Mouse (Mus musculus) naive thymus-derived CD4-positive, alpha-beta T cell, adult 2 months (primary cell): ENCODE measurements around the gene Pip5kl1.

Experiments
- DNase-seq: peaks from one replicate; pipeline ENCODE4 v3.0.0-alpha.2; 2011; ENCODE audit warnings: low read depth

Gene Pip5kl1

GRCm38 (mm10) chr2:32585149-32585714, 10.6 kb downstream of the Pip5kl1 start:
- peak; percentile 20 for DNase-seq

- DNase-seq: peak; percentile 97
Observed at GRCm38 (mm10) chr2:32586871-32587351, 12.3 kb downstream of the Pip5kl1 start, which contains the start of gene St6galnac4. Gene St6galnac4, plus strand, starts transcription at chr2:32587095.

- peak; percentile 73 for DNase-seq
Observed at GRCm38 (mm10) chr2:32587731-32588321, 13.2 kb downstream of the Pip5kl1 start.

- DNase-seq: no peak
Observed at GRCm38 (mm10) chr2:32589213-32589795, 14.7 kb downstream of the Pip5kl1 start.

- no peak for DNase-seq
Observed at GRCm38 (mm10) chr2:32590224-32590623, 15.6 kb downstream of the Pip5kl1 start.

GRCm38 (mm10) chr2:32591249-32591648, 16.7 kb downstream of the Pip5kl1 start:
- DNase-seq: no peak

- DNase-seq: no peak
Observed at GRCm38 (mm10) chr2:32596725-32597124, 22.1 kb downstream of the Pip5kl1 start.

- DNase-seq: no peak
Observed at GRCm38 (mm10) chr2:32597248-32597647, 22.7 kb downstream of the Pip5kl1 start.

GRCm38 (mm10) chr2:32597699-32598098, 23.1 kb downstream of the Pip5kl1 start:
- no peak for DNase-seq

- no peak for DNase-seq
Observed at GRCm38 (mm10) chr2:32598506-32598905, 23.9 kb downstream of the Pip5kl1 start.

GRCm38 (mm10) chr2:32599409-32599808, 24.8 kb downstream of the Pip5kl1 start, which contains the start of gene St6galnac6:
Gene St6galnac6, plus strand, starts transcription at chr2:32599709.
- no peak for DNase-seq

- peak; percentile 48 for DNase-seq
Observed at GRCm38 (mm10) chr2:32601417-32602065, 26.9 kb downstream of the Pip5kl1 start.

- DNase-seq: peak; percentile 91
Observed at GRCm38 (mm10) chr2:32602600-32603054, 28.0 kb downstream of the Pip5kl1 start.

- DNase-seq: no peak
Observed at GRCm38 (mm10) chr2:32604631-32605030, 30.0 kb downstream of the Pip5kl1 start.

GRCm38 (mm10) chr2:32606161-32607142, 31.9 kb downstream of the Pip5kl1 start:
- peak; percentile 71 for DNase-seq

GRCm38 (mm10) chr2:32607262-32607947, 32.8 kb downstream of the Pip5kl1 start:
- DNase-seq: peak; percentile 56

GRCm38 (mm10) chr2:32608141-32608777, 33.7 kb downstream of the Pip5kl1 start:
- DNase-seq: peak; percentile 26

GRCm38 (mm10) chr2:32608778-32609435, 34.3 kb downstream of the Pip5kl1 start:
- peak; percentile 33 for DNase-seq

- DNase-seq: peak; percentile 41
Observed at GRCm38 (mm10) chr2:32610610-32611229, 36.1 kb downstream of the Pip5kl1 start.
